Mouse (Mus musculus) testis, adult 2 months (tissue): ENCODE data around the gene Cd3e. TPM values are rescaled to one million over a fixed set of nuclear protein-coding genes. Genes with fewer than 3 reads are reported as not detected.

Experiments used
- H3K27ac ChIP-seq: fragments of 200-500 bp; 2 replicates; pipeline ENCODE4 v1.5.1; 2012; ENCODE audit warnings: low read depth, low read length; ENCODE audit not compliant: control insufficient read depth, insufficient read depth
- H3K27me3 ChIP-seq: fragments of 200-500 bp; 2 replicates; pipeline ENCODE4 v1.6.1; 2012; ENCODE audit warnings: mild to moderate bottlenecking, low read length, moderate library complexity; ENCODE audit not compliant: control insufficient read depth, insufficient read depth
- H3K36me3 ChIP-seq: fragments of 200-500 bp; 2 replicates; pipeline ENCODE4 v1.6.1; 2012; ENCODE audit warnings: mild to moderate bottlenecking, low read length; ENCODE audit not compliant: control insufficient read depth, insufficient read depth
- H3K4me1 ChIP-seq: fragments of 200-500 bp; 2 replicates; pipeline ENCODE4 v1.6.1; 2012; ENCODE audit warnings: low read length; ENCODE audit not compliant: control insufficient read depth, insufficient read depth
- H3K4me3 ChIP-seq: fragments of 200-500 bp; 2 replicates; pipeline ENCODE4 v1.5.1; 2012; ENCODE audit warnings: low read depth, mild to moderate bottlenecking, low read length, moderate library complexity, mixed read lengths; ENCODE audit not compliant: control insufficient read depth
- CTCF ChIP-seq: fragments of 200-500 bp; IDR thresholded peaks from 2 replicates; pipeline ENCODE4 v1.5.1; 2012; ENCODE audit warnings: low read depth, mild to moderate bottlenecking, inconsistent platforms, low read length, moderate library complexity; ENCODE audit not compliant: control insufficient read depth, insufficient read depth, insufficient replicate concordance
- POLR2A ChIP-seq: fragments of 200-500 bp; IDR thresholded peaks from 2 replicates; pipeline ENCODE4 v1.6.1; 2012; ENCODE audit warnings: low read depth, mild to moderate bottlenecking, inconsistent platforms, low read length, moderate library complexity; ENCODE audit not compliant: control insufficient read depth
- polyA plus RNA-seq: library from polyadenylated mRNA; depleted of rRNA; stranded (reverse); fragments of >200 nt; gene quantifications from 2 replicates; pipeline ENCODE4 v1.2.3, GENCODE M21; 2012

The Cd3e gene
- polyA plus RNA-seq, 1 experiment, result 0.43 TPM

DNA sequence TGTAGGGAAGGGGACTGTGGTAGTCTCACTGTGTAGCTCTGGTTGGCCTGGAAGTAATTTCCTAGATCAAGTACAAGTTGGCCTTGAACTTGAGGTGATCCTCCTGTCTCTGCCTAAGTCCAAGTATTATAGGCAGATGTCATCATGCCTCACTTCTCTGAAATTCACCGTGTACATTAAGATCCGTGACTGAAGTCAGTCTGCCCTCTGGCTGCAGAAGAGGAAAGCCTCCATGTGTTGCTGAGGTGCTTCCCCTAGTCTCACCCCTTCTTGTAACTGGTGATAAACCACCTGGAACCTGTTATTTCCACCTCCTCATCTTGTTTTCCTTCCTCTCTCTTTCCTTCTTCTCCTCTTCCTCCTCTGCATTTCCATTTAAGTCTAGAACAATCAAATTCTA, 5.5 kb upstream of the Cd3e start:
- no peaks in the 10 kb centered on the region for H3K36me3 ChIP-seq
- no peak overlapping the region for H3K27ac ChIP-seq
- no peak for TF ChIP-seq POLR2A
- no peak for TF ChIP-seq CTCF
- no peak overlapping the region for H3K4me3 ChIP-seq
- H3K4me1 ChIP-seq, result no peaks in the 10 kb centered on the region; the same call in 1 of the 2 replicates
- H3K27me3 ChIP-seq, result no peaks in the 10 kb centered on the region

DNA sequence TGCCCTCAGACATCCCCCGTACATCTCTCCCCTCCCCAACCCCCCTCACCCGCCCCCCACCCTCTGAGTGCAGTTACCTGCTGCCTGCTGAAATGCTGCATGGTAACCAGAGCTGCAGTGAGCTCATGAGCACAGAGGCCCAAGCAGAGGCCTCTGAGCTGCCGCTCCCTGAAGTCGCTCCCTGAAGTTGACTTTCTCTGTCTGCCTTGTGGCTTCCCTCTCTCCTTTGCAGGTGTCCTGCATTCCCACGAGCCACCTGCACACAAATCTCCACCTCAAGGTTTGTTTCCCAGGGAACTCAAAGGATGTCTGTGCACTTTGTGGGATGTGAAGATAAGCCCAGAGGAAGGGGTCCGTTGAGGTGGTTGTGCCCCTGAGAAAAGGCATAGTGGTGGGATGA, 1.9 kb upstream of the Cd3e start:
- Histone ChIP-seq H3K36me3 (no peaks in the 10 kb centered on the region), H3K27me3 (no peaks in the 10 kb centered on the region), H3K4me3 (no peak overlapping the region), H3K4me1 (no peaks in the 10 kb centered on the region; the same call in 1 of the 2 replicates), H3K27ac (no peak overlapping the region)
- TF ChIP-seq CTCF, result no peak
- TF ChIP-seq POLR2A, result no peak

DNA sequence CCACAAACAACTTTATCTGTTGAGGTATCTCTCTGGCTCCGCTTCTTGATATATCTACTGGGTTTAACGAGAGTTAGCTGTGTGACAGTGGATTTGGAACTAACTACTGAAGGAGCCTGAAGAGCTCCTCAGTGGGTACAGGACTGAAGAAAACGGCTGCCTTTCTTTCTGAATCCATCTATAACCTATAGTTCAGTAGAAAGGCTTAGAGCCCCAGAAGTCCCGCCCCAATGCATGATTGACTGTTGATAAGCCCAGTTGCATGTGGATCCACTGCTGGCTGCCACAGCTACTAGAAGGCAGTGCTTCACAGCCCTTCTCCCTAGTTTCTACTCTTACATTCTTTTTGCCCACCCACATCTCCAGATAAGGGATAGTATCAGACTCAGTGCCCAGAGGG, 1.0 kb upstream of the Cd3e start:
- H3K4me3 ChIP-seq, result no peak overlapping the region

DNA sequence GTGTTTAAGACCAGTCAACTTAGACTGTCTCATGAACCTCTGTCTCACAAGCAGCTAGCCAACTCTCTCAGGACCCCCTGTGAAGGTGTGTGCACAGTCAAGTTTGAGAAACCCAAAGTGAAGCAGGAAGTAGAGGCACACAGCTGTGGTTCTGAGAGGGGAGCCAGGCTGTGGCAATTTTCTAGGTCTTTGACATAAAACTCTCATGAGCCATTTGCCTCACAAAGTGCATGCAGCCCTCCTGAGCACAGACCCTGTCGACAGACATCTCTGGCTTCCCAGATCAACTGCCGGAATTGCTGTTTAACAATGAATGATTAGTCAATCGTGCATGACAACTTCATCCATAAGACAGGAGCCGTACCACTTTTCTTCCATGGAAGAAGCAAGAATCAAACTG, 1.1 kb downstream of the Cd3e start:
- Histone ChIP-seq H3K4me3 (no peak overlapping the region), H3K27me3 (no peaks in the 10 kb centered on the region), H3K4me1 (no peaks in the 10 kb centered on the region; the same call in 1 of the 2 replicates), H3K36me3 (no peaks in the 10 kb centered on the region), H3K27ac (no peak overlapping the region)
- TF ChIP-seq CTCF (no peak), POLR2A (no peak)

More for the DNA sequence above, 1.0 kb upstream of the Cd3e start:
- Histone ChIP-seq H3K36me3 (no peaks in the 10 kb centered on the region), H3K27me3 (no peaks in the 10 kb centered on the region), H3K4me1 (no peaks in the 10 kb centered on the region; the same call in 1 of the 2 replicates), H3K27ac (no peak overlapping the region)
- no peak for TF ChIP-seq POLR2A
- no peak for TF ChIP-seq CTCF

DNA sequence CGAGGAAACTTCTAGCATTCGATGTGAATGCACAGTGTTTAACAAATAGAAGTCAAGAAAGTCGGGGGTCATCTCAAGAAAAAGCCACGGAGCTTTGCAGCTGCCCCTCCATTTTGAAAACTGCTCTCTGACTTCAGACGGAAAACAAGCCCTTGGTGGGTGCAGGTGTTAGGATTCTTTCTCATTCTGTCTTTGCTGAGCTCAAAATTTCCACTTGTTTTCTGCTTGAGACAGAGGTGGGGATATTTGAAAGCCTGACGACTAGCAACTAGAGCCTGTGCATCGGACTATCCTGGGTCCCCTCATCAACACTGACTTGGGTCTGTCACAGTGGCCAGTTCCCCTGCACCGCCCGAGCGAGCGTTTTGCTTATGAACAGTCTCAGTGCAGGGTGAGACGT, 2.0 kb downstream of the Cd3e start:
- H3K27me3 ChIP-seq, result no peaks in the 10 kb centered on the region
- no peak overlapping the region for H3K27ac ChIP-seq
- H3K4me1 ChIP-seq, result no peaks in the 10 kb centered on the region; the same call in 1 of the 2 replicates
- TF ChIP-seq CTCF (no peak), POLR2A (no peak)
- H3K36me3 ChIP-seq, result no peaks in the 10 kb centered on the region
- no peak overlapping the region for H3K4me3 ChIP-seq

DNA sequence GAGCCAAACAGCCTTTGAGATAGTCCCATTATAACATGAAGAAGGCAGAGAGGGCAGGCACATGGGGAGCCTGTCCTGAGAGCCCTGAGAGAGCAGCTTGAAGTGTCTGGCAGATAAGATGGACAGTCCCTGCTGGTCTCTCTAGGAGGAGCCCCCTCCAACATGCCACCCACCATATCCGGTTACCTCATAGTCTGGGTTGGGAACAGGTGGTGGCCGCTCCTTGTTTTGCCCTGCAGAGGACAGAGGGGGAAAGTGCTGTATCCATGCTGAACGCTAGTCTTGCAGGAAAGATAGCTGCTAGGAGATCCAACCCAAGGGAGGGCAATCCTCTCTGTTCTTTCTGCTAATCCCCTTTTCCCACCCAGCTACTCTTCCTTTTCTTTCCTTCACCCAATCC, 9.2 kb downstream of the Cd3e start:
- Histone ChIP-seq H3K27me3 (no peaks in the 10 kb centered on the region), H3K4me1 (peaks cover 3% of the 10 kb centered on the region; the same call in 1 of the 2 replicates), H3K4me3 (no peak overlapping the region), H3K27ac (no peak overlapping the region), H3K36me3 (no peaks in the 10 kb centered on the region)
- TF ChIP-seq POLR2A, result no peak
- no peak for TF ChIP-seq CTCF

DNA sequence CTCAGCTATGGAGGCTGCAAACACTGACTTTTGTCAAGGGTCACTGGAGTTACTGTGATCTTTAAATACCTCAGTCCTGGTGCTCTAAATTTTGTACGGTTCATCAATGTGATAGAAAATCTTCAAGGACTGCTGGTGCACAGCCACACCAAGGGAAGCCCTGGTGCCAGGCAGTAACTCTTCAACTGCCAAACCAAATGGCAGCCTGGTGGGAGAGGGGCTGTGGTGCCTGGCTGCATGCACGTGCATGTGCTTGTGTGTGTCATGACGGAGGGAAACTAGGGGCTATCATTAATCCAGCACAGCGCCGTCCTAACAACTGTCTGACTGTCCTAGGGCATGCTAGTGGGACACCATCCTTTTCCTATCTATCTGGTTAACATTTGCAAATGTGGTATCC, 9.7 kb downstream of the Cd3e start:
- TF ChIP-seq CTCF (0 out of 2 replicates have a peak, but pooled peaks have one; percentile 7), POLR2A (no peak)
- Histone ChIP-seq H3K36me3 (no peaks in the 10 kb centered on the region), H3K4me1 (peaks cover 3% of the 10 kb centered on the region; the same call in 1 of the 2 replicates), H3K27ac (no peak overlapping the region), H3K27me3 (no peaks in the 10 kb centered on the region), H3K4me3 (no peak overlapping the region)

DNA sequence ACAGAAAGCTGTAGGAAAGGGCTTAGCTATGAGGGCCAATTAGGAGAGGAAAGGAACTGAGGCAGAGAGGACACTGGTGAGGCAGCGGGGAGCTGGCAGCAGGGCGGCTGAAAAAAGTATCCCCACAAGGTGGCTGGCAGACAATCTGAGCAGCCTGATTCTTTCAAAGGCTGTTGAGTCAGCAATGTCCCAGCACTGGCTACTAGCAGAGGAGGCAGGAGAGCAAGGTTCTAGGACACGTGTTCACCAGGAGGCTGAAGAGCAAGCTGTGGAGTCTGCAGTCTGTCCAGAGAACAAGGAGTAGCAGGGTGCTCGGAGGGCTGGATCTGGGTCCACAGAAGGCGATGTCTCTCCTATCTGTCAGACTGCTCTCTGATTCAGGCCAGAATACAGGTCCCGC, 10.3 kb downstream of the Cd3e start:
- Histone ChIP-seq H3K4me1 (peaks cover 3% of the 10 kb centered on the region; the same call in 1 of the 2 replicates), H3K36me3 (no peaks in the 10 kb centered on the region), H3K27ac (no peak overlapping the region), H3K4me3 (no peak overlapping the region), H3K27me3 (no peaks in the 10 kb centered on the region)
- TF ChIP-seq POLR2A (no peak), CTCF (no peak)

DNA sequence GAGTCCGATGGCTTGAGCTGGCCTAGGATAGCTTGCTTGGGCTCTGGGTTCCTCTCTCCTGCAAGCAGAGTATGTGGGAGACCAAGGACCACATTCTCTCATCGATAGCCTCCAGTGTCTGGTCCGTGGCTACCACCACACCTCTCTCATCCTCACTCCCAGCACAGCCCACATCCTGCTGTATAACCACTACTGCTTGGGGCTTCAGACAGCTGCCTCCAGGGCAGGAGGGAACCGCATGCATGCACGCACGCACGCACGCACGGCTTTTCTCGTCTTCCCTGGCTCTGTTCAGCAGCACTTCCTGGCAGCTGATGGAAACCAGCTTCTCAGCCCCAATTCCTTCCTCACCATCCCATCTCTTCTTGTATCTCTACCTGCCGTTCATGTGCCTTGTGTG, 11.3 kb downstream of the Cd3e start:
- H3K27me3 ChIP-seq, result no peaks in the 10 kb centered on the region
- no peak overlapping the region for H3K27ac ChIP-seq
- H3K4me3 ChIP-seq, result no peak overlapping the region
- H3K4me1 ChIP-seq, result peaks cover 3% of the 10 kb centered on the region; the same call in 1 of the 2 replicates
- H3K36me3 ChIP-seq, result no peaks in the 10 kb centered on the region
- no peak for TF ChIP-seq CTCF
- TF ChIP-seq POLR2A, result no peak
